Mouse (Mus musculus) urinary bladder, postnatal 10 days (tissue): Measurements from ENCODE around the gene Ankrd36.
A peak's percentile ranks its signal among the peaks of the same experiment; 100 is the strongest.
"Not testable (repeated sequence)": the region's sequence is repeated elsewhere in the genome, so short reads cannot be mapped to it uniquely, and the experiment has no call there.

Source experiments
- DNase-seq: peaks from one replicate; pipeline ENCODE4 v3.0.0; 2022; ENCODE audit warnings: low spot score

Gene Ankrd36

DNA sequence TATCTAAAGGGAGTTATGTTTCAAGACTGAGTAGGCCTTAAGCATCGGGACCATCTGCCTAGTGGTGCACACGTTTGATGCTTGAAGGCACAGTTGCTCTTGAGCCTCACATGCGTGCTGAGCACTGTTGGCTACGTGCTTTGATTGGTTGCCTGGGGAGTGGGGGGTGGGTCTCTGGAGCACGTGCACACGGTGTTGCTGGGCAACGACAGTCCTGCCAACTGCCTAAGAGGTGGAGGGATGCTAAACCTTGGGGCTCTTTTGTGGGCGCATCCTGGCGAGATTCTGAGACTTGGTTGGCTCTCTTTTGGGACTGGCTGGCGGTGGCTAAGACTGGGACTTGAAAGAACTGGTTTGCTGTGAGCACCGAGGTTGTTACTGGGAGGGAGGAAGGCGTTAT, at the start of gene Ankrd36:
TSS of gene Ankrd36 (plus strand) at position 211 of the 400 bp plus-strand sequence.
- no peak for DNase-seq

DNA sequence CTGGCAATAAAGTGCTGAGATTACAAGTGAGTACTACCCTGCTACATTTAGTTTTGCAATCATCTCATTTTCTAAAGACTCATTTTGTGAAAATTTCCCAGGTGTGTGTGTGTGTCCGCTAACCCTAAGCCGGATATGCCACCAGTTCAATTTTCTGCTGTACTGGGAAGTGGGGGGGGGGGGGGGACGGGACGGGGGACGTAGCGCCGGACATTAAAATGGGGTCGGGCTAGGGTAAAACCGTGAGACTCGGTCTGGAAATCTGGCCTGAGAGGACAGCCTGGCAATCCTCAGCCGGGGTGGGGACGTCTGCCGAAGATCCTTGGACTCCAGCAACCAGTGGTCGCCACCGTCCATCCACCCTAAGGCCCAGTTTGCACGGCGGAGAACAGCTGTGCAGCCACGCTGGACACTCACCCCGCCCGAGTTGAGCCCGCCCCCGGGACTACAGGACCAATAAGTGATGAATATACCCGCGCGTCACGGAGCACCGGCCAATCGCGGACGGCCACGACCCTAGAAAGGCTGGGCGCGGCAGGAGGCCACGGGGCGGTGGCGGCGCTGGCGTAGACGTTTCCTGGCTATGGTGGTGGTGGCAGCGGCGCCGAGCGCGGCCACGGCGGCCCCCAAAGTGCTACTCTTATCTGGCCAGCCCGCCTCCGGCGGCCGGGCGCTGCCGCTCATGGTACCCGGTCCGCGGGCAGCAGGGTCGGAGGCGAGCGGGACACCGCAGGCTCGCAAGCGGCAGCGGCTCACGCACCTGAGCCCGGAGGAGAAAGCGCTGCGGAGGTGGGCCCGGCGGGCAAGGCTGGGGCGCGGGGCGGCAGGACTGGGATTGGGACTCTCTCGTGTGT, 48.8 kb upstream of the Ankrd36 start, which contains the start of gene Xbp1:
TSS of gene Xbp1 (plus strand) at position 248 of the 854 bp plus-strand sequence.
- peak; percentile 96 for DNase-seq

DNA sequence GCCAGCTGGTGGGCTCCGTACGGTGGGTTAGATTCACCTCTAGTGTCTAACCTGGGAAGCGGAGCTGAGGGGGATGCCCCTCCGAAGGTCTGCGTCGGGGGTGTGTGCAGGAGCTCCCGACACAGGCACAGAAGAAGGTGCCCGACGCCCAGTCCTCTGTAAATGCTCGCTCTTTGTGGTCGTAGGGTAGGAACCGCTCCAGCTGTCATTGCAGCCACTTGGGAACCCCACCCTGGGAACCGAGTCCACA, 48.3 kb upstream of the Ankrd36 start:
- DNase-seq = no peak

DNA sequence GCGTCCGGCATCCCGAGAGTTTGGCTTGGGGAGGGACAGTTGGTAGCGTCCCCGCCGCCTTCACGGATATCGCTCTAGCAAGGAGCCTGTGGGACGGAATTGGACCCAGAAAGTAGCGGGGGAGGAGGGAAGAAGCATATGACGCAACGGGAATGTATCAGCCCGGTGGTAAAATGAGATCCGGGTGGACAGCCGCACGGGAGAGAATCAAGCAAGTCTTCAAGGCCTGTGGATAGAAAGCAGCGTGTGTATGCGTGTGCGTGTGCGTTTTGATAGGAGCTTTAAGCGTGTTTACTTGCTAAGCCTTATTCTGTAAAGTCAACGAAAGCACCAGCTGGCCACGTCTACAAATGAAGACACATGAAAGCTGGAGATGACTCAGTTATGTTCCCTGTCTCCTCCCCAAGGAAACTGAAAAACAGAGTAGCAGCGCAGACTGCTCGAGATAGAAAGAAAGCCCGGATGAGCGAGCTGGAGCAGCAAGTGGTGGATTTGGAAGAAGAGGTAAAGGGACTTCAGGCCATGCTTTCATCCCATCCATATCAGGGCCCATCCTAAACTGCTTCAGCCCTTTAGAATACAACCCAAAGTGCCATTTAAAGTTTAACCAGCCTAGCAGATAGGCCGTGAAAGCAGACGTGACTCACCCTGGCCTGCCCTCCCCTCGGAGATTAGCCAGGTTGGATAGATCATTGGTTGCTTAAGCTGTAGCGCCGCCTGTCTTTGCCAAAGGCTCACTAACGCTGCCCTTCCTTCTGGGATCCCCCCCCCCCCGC, 47.8 kb upstream of the Ankrd36 start:
- no peak for DNase-seq

DNA sequence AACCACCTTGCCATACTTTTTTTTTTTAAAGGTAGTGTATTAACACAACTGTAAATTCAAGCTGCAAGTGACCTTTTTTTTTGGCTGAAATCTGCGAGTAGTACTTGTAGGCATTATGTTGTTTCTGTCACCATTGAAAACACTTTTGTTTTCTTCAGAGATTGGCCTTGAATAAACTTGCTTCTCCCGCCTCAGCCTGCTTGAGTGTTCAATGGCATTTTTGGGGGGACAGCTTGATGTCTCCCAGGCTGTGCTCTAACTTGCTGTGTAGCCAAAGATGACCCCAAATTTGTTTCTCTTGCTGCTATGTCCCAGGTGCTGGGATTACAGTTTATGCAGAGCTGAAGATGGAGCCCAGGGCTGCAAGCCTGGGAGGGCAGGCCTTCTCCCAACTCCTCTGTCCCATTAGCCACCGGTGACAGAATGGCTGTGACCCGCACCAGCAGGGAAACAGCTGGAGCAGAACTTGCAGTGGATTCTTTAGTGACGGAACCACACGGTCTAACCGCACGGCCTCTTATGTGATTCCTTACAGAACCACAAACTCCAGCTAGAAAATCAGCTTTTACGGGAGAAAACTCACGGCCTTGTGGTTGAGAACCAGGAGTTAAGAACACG, 46.6 kb upstream of the Ankrd36 start:
- no peak for DNase-seq

DNA sequence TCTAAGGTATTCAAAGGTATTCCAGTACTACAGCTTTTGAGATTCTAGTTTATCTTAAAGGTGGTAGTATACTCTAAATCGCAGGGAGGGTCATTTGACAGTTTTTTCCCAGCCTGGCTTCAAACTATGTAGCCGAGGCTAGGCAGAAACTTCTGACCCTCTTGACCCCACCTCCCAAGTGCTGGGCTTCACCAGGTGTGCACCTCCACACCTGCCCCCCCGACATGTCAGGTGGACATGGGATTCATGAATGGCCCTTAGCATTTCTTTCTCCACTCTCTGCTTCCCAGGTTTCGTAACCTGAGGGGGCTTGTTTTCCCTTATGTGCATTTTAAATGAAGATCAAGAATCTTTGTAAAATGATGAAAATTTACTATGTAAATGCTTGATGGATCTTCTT, 44.1 kb upstream of the Ankrd36 start:
- DNase-seq = no peak

DNA sequence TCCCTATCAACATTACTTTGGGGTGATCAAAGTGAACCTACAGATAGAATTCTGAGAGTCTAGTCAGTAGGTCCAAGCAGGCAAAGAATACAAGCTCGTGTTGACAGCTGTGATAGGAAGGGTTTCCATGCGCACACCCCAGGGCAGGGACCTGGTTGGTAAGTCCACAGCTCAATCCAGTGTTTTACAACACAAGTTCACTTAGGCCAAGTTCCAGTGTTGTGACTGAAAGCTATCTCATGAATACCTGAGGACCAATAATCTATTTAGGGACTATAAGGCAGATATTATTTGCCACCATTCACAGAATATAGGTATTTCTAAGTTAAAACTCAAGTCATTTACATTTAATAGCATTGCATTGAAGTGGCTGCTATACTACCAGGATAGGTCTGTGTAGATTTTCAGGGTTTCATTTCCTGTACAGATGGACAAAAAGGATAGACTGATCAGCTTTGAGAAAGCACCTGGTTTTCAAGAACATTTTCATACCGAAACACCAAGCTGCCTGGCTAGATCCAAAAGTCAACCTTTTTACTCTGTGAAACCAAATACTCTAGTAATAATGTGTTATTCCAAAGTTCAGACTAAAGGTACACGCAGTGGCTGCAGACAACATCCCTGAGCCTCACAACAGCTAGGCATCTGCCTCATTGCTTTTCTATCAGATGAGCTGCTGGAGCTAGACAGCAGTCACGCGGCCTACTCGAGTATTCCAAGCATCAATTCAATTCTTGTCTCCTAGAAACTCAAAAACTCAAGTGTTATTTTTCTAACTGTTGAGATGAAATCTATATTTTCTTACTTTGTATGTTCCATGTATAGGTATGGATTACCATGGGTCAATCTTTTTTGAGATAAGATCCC, 42.7 kb upstream of the Ankrd36 start:
- DNase-seq = no peak

DNA sequence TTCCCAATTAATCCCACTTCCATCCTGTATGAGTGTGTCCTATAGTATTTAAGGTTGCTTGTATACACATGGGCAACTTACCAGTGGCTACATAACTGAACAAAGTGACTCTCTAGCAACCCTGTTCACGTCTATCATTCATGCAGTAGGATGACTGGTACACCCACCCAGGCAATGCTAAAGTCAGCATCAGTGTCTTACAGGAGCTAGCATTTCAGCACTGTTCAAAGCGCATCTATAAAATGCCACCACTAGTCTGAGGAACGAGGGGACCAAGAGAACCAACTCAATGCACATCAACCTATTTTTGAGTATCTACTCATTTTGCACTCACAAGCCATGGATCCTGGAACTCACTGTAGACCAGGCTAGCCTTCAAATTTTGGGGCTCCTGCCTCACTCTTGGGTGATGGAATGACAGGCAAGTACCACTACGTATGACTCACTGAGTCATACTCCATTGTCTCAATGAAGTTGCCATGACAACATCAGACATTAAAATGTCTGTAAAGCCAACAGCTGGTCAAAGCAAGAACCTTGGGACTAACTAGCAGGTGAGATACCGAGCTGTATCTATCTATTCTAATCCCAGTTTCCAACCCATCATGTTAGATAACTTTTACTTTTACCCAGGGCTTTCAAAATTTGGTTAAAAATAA, 41.5 kb upstream of the Ankrd36 start:
- DNase-seq = no peak

DNA sequence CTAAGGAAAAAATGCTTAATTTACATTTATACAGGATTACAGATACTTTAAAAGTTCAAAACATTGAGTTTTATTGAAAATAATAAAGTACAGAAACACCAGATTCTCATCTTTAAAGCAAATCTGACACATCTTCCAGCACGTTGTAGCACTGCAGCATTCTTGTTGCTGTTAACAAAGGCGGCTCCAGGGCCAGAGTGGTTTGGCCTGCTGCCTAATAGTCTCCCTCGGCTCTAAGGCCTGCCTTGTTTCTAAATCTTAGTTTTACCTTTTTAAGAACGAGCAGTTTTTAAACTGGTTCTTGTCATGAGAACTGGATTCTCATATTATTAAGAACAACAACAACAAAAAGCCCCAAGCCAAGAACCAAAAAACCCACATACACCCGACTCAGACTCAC, 40.6 kb upstream of the Ankrd36 start:
- no peak for DNase-seq

DNA sequence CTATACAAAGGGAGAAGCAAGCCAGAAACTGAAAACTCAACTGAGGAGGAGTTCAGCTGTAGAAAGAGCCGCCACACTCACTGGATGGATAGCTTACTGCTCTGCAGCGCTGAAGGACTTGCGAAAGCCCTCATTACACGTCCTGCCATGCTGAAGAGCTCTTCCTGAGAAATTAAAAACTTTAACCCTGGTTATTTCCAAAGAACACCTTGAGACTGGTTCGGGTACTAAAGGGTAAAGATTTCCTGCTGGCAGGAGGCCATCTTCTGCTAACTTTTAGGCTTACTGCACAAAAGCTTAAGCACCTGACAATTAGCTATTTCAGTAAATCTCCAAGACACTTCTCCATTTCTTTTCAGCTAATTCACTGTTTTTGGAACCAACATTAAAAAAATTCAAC, 39.3 kb upstream of the Ankrd36 start:
- DNase-seq = no peak

DNA sequence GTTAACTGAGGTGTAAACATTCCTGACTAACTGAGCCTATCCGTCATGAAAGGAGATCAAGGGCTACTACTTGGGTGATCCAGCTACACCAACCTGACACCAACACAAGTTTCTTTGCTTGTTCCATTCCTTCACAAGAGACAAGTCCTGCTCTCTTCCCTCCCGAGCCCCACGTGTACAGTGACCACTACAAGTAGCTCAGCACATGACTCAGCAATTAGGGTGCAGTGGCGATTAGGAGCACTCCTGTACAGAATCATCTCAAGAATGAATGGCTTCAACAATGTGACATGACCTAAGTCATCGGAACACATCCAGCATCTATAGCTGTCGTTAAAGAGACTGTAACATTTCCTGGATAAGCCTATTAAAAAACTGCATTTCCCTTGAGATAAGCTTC, 38.8 kb upstream of the Ankrd36 start:
- DNase-seq = no peak

DNA sequence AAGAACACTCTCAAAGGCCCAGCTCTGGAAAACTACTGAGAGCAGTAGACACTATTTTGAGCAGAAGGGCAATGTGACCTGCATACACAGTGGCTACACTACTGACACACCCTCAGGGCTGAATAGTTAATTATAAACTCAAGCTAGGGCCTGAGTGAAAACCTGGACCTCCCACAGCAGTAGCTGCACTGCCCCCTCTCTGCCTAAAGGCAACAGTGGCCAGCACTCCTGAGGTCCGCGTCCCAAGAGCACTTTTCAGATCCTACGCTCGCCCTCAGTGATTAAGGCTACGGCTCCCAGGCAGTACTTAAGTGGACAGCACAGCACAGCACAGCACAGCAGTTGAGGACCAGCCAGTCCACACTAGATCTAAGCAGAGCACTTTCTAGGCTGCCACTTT, 36.4 kb upstream of the Ankrd36 start:
- no peak for DNase-seq

DNA sequence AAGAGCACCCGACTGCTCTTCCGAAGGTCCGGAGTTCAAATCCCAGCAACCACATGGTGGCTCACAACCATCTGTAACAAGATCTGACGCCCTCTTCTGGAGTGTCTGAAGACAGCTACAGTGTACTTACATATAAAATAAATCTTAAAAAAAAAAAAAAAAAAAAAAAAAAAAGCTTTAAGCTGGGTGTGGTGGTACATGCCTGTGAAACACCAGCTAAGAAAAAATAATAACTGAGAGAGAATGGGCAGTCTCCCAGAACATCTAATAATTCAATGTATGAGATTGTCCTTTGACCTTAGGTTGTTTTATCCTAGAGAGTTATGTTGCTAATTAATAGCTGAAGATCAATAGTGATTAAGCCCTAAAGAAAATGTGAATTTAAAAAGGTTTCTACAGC, 32.0 kb upstream of the Ankrd36 start:
- DNase-seq = not testable (repeated sequence)

DNA sequence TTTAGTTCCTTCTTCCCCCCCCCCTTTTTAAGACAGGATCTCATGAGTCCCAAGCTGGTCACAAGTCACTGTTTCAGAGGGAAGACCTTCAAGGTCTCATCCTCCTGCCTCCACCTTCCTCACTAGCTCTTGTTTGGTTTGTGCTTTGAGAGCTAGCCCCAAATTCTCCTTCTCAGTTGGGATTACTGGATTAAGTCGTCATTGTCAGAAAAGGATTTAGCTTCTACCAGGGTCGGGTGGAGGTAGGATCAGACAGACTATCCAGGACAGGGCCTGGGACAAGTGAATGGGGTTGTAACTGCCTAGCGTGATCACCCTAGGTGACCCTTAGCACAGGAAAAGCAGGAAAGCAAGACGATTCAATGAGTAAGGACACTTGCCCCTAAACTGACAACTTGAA, 29.2 kb upstream of the Ankrd36 start:
- no peak for DNase-seq

DNA sequence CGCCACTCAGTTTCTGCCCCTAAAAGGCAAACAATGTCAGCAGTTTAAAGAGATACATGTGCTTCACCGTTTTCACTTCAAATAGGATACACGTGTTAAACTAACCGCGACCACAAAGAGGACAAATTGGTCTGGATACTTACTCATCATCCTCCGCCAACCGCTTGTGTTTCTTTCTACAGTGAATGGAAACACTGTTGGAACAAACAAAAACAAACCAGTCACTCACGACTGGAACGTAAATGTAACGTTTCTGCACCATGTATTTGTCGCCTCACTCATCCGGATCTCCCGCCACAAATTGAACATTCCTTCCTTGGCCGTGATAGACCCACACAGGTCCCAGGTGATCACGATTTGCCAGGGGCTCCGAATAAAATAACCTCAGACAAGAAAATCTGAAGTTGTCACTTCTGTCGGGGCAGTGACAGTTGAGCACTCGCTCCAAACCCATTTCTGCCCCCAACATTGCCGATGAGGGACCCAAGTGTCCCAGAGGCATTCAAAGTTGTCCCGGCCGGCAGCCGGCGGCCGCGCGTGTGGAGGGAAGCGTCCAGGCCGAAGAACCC, 28.2 kb upstream of the Ankrd36 start:
- no peak for DNase-seq

DNA sequence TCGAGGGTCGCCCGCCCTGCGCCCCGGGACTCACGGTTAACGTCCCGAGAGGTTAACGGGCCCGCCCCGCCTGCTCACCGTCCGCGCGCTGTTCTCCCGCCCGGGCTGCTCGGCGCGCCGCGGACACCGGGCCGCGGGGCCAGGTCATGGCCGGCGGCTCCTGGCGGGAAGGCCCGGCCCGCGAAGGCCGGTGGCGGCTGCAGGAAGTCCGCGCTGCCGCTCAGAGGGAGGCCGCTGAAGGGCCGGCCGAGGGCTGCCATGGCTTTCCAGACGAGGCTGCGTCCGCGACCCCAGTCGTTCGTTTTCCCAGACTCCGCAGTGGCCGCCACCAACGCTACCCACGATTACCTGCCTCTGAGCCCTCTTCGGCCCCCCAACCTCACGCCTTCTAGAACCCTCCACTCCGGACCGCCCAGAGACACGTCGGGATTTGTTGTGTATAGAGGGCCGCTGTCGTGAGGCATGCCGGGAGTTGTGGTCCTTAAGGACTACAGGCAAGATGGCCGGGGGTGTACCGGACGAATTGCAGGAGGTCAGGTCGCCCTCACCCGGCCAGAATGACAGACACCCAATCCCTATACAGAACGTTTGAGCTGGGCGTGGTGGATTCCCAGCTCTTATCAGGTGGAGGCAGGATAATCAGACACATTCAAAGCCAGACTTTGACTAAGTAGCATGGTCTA, 27.5 kb upstream of the Ankrd36 start, which contains the start of gene Ccdc117:
TSS of gene Ccdc117 (minus strand) at position 389 of the 683 bp plus-strand sequence.
- DNase-seq = peak; percentile 52

DNA sequence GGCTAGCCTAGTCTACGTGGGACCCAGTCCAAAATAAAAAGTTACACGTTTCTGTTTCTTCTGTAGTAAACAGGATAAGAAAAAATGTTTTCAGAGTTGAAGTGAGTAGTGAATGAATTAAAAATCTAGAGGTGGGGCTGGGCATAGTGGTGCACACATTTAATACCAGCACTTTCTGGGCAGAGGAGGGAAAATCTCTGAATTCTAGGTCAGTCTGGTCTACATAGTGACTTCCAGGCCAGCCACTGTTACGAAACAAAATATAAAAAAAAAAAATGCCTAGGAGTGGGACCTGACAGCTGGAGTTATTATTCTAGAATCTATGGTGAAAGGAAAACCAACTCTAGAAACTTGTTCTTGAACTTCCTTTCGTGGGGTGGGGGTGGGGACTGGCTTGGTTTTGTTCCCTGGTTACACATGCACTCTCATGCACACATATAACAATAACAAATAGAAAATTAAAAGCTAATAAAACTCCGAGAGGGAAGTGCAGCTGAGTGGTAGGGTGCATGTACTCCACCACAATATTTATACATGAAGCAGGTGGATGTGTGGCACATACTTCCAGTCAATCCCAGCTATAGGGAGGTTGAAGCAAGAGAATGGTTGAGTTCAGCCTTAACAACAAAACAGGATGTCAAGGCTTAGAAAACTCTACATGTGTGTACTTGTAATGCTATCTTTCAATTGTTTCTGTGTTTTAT, 26.9 kb upstream of the Ankrd36 start:
- DNase-seq = no peak

DNA sequence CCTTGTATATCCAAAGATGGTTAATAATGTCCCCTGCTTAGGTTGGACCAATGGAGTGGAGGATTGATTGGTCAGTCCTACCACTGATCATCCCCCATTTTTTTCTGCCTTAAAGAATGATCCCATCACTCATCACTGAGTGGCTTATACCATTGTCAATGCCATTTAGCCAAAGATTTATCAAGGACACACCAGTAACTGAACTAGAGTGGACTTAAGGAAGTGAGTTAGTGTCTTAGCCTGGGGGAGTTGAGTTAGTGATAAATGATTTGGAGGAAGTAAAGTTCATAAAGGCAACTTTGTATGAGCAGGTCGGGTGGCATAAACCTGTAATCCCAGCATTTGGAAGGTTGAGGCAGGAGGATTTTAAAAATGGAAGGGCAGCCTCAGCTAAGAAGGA, 26.2 kb upstream of the Ankrd36 start:
- no peak for DNase-seq

DNA sequence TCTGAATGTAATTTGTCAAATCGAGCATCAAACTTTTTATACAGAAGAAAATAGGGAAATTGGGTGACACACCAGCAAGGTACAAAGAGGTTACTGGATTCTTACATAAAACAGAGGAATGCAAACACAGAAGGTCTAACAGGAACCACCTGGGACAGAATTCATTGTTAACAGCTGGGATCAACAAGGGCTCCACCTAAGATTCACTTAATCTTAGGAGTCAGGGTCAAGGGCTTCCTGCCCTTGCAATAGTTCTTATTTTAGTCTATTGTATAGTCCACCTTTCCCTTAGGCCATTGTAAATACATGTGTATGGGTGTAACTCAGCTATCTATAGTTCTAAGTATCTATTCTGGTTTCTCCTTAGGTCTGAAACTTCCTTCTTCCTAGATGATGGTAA, 24.8 kb upstream of the Ankrd36 start:
- DNase-seq = not testable (repeated sequence)

DNA sequence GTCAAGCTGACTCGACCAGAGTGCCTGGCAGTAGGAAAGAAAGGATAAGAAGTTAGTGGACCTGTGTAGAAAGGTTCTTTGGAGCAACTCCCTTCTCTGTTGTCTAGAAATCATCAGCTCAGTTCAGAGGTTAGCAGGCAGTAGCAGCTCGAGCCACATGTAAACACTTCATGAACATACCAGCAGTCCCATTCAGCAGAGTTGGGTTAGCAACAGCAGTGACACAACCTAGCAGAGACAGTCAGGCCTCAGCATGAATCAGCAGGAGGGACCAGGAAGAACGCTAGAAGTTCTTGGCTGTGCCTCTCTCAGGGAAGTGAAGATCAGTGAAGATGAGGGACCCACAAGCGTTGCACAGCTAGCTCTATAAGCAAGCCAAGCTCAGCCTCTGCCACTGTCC, 24.0 kb upstream of the Ankrd36 start:
- no peak for DNase-seq
